Mouse (Mus musculus) CD4-positive, CD25-positive, alpha-beta regulatory T cell, adult 4 months (primary cell): ENCODE data around the gene Zfp184. TPM values are rescaled to one million over a fixed set of nuclear protein-coding genes. Genes with fewer than 3 reads are reported as not detected.
"Not testable (repeated sequence)": the region's sequence is repeated elsewhere in the genome, so short reads cannot be mapped to it uniquely, and the experiment has no call there.

ENCODE experiments used
- ATAC-seq: one replicate; pipeline ENCODE4 v1.8.0; 2017
- polyA plus RNA-seq, 2 experiments: library from polyadenylated mRNA; unstranded; fragments of 100-300 nt; shearing (Covaris generic); gene quantifications; one replicate each; pipeline ENCODE4 v1.2.1; 2017

The Zfp184 gene
- polyA plus RNA-seq: under 1 TPM in 1 of 2 experiments, not detected in 1; 0.37 TPM

GRCm38 (mm10) chr13:21944926-21945740, at the start of gene Zfp184:
TSS of gene Zfp184 (plus strand) at chr13:21945094.
- ATAC-seq: peak; percentile 61

- no peak for ATAC-seq
These were observed 48.2 kb upstream of the Zfp184 start for GRCm38 (mm10) chr13:21896549-21897244.

DNA sequence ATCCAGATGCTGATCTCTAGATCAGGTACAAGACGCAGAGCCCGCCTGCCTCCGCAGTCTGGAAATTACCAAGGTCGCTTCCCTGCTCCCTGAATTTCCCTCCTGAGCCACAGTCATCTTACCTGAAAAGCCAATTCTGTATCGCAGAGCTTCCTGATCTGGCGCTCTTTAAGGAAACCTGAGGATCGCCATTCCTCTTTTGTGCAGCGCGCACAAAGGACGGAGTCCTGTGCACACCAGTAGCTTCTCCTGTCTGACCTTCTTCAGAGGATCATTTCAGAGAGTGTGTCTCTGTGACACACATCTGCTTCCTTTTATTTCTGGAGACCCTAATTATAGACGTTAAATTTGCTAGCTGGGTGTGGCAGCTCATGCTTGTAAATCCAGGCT, 47.7 kb upstream of the Zfp184 start:
- no peak for ATAC-seq

- ATAC-seq: not testable (repeated sequence)
These were observed 43.9 kb upstream of the Zfp184 start for GRCm38 (mm10) chr13:21900870-21901565.

DNA sequence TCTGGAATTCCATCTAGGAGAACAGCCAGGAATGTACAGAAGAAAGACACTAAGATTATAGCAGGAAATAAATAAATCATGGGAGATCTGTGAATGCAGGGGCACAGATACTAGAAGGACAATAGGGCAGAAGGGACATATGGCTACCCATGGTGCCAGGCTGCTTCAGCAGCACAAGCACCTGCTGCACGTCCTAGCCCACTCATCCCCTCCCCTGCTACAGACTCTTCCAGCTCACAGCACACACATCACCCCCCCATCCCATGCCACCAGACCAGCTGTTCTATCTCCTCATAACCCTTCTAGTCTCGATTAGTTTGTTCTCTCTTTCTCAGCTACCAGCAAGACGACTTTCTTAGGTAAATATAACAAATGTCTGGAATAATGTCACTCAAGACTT, 41.4 kb upstream of the Zfp184 start:
- no peak for ATAC-seq

DNA sequence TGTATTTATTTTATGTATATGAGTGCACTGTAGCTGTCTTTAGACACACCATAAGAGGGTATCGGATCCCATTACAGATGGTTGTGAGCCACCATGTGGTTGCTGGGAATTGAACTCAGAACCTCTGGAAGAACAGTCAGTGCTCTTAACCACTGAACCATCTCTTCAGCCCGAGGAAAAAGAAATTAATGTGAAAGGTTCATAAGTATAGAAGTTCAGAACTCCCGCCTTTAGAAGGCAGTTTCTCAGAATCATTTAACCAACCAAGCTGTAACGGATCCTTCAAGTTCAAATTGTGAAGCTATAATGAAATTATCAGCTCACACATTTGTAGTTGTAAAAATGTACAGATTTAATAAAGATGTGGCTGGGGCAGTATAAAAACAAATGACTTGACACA, 40.8 kb upstream of the Zfp184 start:
- ATAC-seq: not testable (repeated sequence)

DNA sequence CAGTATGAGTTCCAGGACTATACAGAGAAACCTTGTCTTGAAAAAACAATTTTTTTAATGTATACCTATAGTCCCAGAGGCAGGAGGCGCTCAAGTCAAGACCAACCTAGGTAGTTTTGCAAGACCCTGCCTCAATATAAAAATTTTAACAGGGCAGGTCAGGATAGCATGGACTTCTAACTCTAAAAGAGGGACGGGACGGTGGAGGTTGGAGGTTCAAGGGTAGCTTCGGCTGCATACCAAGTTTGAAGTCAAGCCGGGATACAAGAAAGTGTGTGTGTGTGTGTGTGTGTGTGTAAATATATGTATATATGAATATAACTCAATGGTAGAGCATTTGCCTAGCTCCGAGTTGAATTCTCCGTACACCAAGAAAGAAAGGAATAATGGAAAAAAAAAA, 38.6 kb upstream of the Zfp184 start:
- ATAC-seq: no peak

DNA sequence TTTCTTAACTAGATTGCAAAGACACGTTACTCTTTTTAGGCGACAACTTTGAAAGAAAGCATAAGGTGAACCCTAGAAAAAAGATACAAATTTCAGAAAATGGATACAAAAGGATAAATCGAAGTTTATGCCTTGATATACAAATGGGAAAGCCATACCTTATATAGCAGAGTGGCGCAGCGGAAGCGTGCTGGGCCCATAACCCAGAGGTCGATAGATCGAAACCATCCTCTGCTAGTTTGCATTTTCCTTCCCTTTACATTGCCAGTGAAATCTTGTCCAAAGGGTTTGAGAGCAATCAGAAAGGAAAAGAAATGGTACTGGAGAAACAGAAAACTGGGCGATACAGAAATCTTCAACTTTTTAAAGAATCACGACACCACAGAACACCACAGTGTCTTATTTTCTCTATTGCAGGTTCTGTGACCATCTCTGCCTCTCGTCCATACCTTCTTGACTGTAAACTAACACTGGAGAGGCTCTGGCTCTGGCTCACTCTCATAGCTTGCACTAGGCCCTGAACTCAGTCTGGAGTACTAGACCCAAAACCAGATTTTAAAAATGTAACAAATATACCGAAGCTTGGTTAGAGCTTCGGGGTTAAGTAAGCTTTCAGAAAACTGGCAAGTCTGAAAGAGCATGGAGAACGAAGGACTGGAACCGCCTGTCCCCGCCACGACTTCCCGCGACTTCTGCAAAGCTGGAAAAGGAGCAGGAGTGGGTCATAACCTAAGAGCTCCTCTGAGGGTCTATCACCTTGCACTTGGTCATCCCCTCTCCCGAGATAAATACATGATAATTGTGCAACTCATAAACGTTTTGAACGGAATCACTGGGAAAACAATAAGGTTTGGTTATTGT, 37.7 kb upstream of the Zfp184 start:
- ATAC-seq: no peak

- not testable (repeated sequence) for ATAC-seq
These were observed 37.1 kb upstream of the Zfp184 start for GRCm38 (mm10) chr13:21907807-21908155.

DNA sequence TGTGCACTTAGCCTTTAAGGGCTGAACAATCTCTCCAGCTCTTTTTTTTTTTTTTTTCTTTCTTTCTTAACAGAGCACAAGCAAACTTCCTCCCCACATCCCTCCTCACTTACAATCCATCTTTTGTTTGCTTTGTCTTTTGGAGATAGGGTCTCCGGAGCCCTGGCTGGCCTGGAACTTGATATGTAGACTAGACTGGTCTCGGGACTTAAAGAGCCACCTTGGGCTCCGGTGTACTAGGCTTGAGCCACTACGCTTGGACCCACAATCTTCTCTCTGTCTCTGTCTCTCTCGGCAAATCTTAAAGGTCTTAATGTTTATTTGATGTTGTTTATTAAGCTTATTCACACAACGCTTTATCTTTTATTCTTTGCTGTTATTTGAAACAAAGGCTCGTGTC, 34.2 kb upstream of the Zfp184 start:
- no peak for ATAC-seq

GRCm38 (mm10) chr13:21911147-21911546, 33.7 kb upstream of the Zfp184 start:
- ATAC-seq: no peak

- no peak for ATAC-seq
These were observed 31.0 kb upstream of the Zfp184 start for GRCm38 (mm10) chr13:21913854-21914253.

DNA sequence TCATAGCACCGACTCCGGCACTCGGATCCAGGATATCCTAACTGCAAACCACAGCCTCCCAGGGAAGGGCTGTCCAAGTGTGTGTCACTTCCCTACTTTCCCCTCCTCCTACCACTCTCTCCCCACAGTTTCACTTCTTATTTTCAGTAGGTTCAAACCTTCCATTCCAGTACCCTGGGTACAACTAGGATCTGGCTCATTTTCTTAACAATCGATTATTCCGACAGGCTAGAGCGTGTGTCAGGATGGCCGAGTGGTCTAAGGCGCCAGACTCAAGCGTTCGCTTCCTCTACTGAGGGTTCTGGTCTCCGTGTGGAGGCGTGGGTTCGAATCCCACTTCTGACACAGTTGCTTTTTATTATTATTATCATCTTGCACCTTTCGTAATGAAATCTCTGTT, 30.3 kb upstream of the Zfp184 start:
- no peak for ATAC-seq

DNA sequence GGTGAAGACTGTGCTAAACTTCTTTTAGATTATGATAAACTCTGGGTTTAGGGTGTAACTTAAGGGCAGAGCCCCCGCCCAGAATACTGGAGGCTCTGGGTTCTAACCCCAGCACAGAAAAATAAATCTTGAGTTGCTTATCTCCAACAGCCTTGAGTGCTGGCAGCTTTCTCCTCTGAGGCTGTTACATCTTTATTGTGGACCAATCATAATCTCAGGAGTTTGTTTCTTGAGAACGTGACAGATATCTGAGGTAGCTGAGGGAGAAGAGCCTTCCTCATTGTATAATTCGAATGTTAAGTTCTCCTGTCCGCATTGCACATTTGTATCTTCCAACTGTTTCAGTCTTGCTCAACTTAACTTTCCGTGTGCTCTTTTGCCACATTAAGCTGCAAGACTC, 29.4 kb upstream of the Zfp184 start:
- no peak for ATAC-seq

DNA sequence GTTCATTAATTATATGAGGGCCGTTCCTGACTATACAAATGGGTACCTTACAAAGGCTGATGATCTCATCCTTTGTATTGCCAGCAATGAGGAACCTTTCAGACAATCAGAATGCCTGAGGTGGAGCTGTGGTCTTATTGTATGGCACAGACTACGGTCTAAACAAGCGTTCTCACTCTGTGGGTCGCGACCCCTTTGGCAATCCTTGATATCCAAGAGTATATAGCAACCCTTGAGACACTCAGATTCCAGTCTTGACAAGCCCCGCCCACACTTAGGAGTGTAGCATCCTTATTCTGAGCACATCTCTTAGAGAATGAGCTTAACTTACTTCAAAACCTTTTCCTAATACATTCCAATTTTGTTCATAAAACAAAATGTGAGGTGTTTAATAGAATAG, 28.8 kb upstream of the Zfp184 start:
- ATAC-seq: no peak

GRCm38 (mm10) chr13:21917040-21917439, 27.9 kb upstream of the Zfp184 start:
- no peak for ATAC-seq

DNA sequence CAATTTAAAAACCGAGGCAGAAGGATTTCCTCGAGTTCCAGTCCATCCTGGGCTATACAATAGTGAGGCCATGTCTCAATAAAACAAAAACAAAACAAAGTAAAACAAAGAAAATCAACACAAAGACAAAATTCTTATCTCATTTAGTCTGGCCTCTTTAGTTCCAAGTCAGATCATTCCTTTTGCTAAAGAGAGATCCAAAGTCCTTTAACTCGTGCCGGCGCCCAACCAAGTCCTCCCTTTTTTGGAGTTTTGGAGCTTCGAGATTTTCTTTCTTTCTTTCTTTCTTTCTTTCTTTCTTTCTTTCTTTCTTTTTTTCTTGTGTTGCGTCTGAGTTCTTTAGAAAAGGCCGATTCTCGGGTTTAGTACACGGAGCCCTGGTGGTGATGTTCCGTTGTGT, 27.4 kb upstream of the Zfp184 start:
- ATAC-seq: no peak

GRCm38 (mm10) chr13:21917992-21918391, 26.9 kb upstream of the Zfp184 start:
- no peak for ATAC-seq

DNA sequence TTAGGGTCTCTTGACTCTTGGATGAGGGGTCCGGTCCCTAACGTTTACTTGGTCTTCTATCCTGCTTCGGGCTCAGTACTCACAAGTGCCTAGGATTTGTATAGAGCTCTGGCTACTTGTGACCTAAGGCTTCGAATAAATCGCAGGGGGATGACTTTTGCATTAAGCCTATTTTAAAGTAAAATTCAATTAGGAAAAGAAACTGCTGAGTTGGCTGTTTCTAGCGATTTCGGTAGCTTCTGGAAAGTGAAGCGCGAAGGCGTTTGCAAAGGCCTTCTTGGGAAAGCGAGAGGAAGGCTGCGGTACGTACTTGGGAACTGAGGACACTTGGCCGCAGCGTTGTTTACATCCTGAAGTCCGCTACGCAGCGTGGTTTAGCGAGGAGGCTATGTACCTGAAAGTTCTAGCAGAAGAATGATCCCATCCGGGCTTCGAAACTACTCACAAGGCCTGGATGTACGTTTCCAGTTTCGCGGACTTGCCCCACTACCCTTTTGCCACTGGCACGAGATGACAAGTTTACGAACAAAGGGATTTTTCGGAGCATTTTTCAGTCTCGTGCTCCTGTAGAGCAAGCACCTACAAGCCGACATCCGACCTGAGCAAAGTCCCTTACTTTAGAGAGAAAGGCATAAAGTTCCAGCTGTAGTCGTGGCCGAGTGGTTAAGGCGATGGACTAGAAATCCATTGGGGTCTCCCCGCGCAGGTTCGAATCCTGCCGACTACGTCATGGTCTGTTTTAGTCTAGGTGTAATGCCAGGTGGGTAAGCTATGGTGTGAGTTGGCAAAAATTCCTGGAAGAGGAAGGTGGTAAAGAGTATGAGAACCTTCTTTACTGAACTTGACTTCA, 26.1 kb upstream of the Zfp184 start:
- peak; percentile 60 for ATAC-seq

- ATAC-seq: no peak
These were observed 25.0 kb upstream of the Zfp184 start for GRCm38 (mm10) chr13:21919836-21920431.

DNA sequence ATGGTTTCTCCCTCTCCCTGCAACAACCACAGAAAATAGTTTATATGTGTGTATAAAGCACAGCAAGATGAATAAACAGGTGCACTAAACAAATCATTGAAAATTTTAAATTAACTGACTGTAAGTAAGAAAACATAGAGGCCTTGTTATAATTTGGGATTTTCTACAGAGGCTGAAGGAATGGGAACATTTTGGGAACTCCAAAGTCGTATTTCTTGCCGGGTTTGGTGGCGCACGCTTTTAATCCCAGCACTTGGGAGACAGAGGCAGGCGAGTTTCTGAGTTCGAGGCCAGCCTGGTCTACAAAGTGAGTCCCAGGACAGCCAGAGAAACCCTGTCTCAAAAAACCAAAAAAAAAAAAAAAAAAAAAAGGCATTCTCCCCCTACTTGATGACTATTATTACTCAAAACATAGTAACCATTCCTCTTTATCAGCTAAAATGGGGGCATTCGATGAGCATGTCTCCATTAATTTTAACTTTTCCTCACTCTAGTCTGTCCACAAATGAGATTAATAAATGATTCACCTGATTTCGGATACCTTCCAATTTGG, 24.1 kb upstream of the Zfp184 start:
- ATAC-seq: no peak
